Mouse (Mus musculus): ENCODE measurements around the gene Ski. TPM values are rescaled to one million over a fixed set of nuclear protein-coding genes. Genes with fewer than 3 reads are reported as not detected.

Gene Ski
- total and polyA plus RNA-seq, 2 experiments, result 4.2 to 19.5 TPM

- H3K79me2 ChIP-seq (ENCODE audit: control insufficient read depth, insufficient read depth, low read length), result peaks cover 74% of the 10 kb centered on the region
- DNase-seq (ENCODE audit: extremely low read depth, low read depth, low spot score), result no peak
- WGBS, result 58% methylated on average over 6 of the region's 6 CpGs
- peaks cover 52% of the 10 kb centered on the region for H3K4me1 ChIP-seq (ENCODE audit: control insufficient read depth, insufficient read depth, low read length)
- no peak overlapping the region for H3K4me3 ChIP-seq (ENCODE audit: insufficient read depth, low read depth, low read length)
- no peaks in the 10 kb centered on the region for H3K36me3 ChIP-seq (ENCODE audit: control insufficient read depth, insufficient read depth, low read length)
- no peak for TF ChIP-seq POLR2A (IDR thresholded peaks at IDR 0.05; ENCODE audit: extremely low read depth, insufficient read depth, low read length)
- no peak for TF ChIP-seq CTCF (IDR thresholded peaks at IDR 0.05; ENCODE audit: low read depth, low read length)
- H3K9ac ChIP-seq (ENCODE audit: low read depth, low read length), result no peak overlapping the region
- no peak overlapping the region for H3K27ac ChIP-seq (replicated peaks; ENCODE audit: insufficient read depth, low read depth, low read length)
- H3K27me3 ChIP-seq (ENCODE audit: control insufficient read depth, insufficient read depth, low read length), result no peaks in the 10 kb centered on the region
Measured at GRCm38 (mm10) chr4:155214188-155214587, 8.2 kb downstream of the Ski start.

- Histone ChIP-seq H3K9ac (ENCODE audit: low read depth, low read length) (no peak overlapping the region), H3K79me2 (ENCODE audit: control insufficient read depth, insufficient read depth, low read length) (peaks cover 73% of the 10 kb centered on the region)
- 55% methylated on average over 6 of the region's 6 CpGs for WGBS
Measured at GRCm38 (mm10) chr4:155213752-155214054, 8.7 kb downstream of the Ski start.

GRCm38 (mm10) chr4:155213052-155213751 is 9.2 kb downstream of the Ski start:
- TF ChIP-seq CTCF (IDR thresholded peaks at IDR 0.05; ENCODE audit: low read depth, low read length), result no peak
- no peak for TF ChIP-seq POLR2A (IDR thresholded peaks at IDR 0.05; ENCODE audit: extremely low read depth, insufficient read depth, low read length)
- H3K9ac ChIP-seq (ENCODE audit: low read depth, low read length), result no peak overlapping the region
- H3K4me1 ChIP-seq (ENCODE audit: control insufficient read depth, insufficient read depth, low read length), result peaks cover 49% of the 10 kb centered on the region
- 61% methylated on average over 9 of the region's 9 CpGs for WGBS
- no peak for DNase-seq (ENCODE audit: extremely low read depth, low read depth, low spot score)
- no peaks in the 10 kb centered on the region for H3K27me3 ChIP-seq (ENCODE audit: control insufficient read depth, insufficient read depth, low read length)
- H3K4me3 ChIP-seq (ENCODE audit: insufficient read depth, low read depth, low read length), result no peak overlapping the region
- no peak overlapping the region for H3K27ac ChIP-seq (replicated peaks; ENCODE audit: insufficient read depth, low read depth, low read length)
- no peaks in the 10 kb centered on the region for H3K36me3 ChIP-seq (ENCODE audit: control insufficient read depth, insufficient read depth, low read length)
- H3K79me2 ChIP-seq (ENCODE audit: control insufficient read depth, insufficient read depth, low read length), result peaks cover 71% of the 10 kb centered on the region

More at GRCm38 (mm10) chr4:155213752-155214054, 8.7 kb downstream of the Ski start:
- TF ChIP-seq CTCF (IDR thresholded peaks at IDR 0.05; ENCODE audit: low read depth, low read length), result 0 out of 2 replicates have a peak, but pooled peaks have one; percentile 5
- TF ChIP-seq POLR2A (IDR thresholded peaks at IDR 0.05; ENCODE audit: extremely low read depth, insufficient read depth, low read length), result no peak
- H3K4me3 ChIP-seq (ENCODE audit: insufficient read depth, low read depth, low read length), result no peak overlapping the region
- DNase-seq (ENCODE audit: extremely low read depth, low read depth, low spot score), result peak; percentile 39
- H3K27me3 ChIP-seq (ENCODE audit: control insufficient read depth, insufficient read depth, low read length), result no peaks in the 10 kb centered on the region
- no peaks in the 10 kb centered on the region for H3K36me3 ChIP-seq (ENCODE audit: control insufficient read depth, insufficient read depth, low read length)
- no peak overlapping the region for H3K27ac ChIP-seq (replicated peaks; ENCODE audit: insufficient read depth, low read depth, low read length)
- peaks cover 49% of the 10 kb centered on the region for H3K4me1 ChIP-seq (ENCODE audit: control insufficient read depth, insufficient read depth, low read length)

DNA sequence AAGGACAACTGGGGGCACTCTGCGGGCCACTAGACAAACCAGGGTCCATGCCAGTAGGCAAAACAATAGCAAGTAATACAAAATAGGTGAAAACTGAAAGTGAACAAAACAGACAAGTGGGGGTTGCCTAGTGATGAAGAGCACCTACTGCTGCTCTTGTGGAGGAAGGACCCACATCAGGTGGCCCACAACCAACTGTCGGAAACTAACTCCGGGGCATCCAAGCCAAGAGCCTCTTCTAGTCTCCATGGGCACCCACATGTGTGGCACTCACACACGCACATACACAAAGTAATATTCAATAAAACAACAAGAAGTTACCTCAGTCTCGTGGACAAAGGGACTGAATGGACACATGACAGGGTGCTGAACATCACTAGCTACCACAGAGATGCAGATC is 12.9 kb downstream of the Ski start:
- DNase-seq (ENCODE audit: extremely low read depth, low read depth, low spot score), result no peak
- TF ChIP-seq POLR2A (IDR thresholded peaks at IDR 0.05; ENCODE audit: extremely low read depth, insufficient read depth, low read length) (no peak), CTCF (IDR thresholded peaks at IDR 0.05; ENCODE audit: low read depth, low read length) (no peak)
- H3K27ac ChIP-seq (replicated peaks; ENCODE audit: insufficient read depth, low read depth, low read length), result no peak overlapping the region
- no peak overlapping the region for H3K4me3 ChIP-seq (ENCODE audit: insufficient read depth, low read depth, low read length)
- 89% methylated on average over 5 of the region's 5 CpGs for WGBS
- no peak overlapping the region for H3K9ac ChIP-seq (ENCODE audit: low read depth, low read length)
- H3K79me2 ChIP-seq (ENCODE audit: control insufficient read depth, insufficient read depth, low read length), result peaks cover 72% of the 10 kb centered on the region
- no peaks in the 10 kb centered on the region for H3K36me3 ChIP-seq (ENCODE audit: control insufficient read depth, insufficient read depth, low read length)
- H3K27me3 ChIP-seq (ENCODE audit: control insufficient read depth, insufficient read depth, low read length), result no peaks in the 10 kb centered on the region
- H3K4me1 ChIP-seq (ENCODE audit: control insufficient read depth, insufficient read depth, low read length), result peaks cover 48% of the 10 kb centered on the region

- DNase-seq (ENCODE audit: extremely low read depth, low read depth, low spot score), result no peak
- Histone ChIP-seq H3K27me3 (ENCODE audit: control insufficient read depth, insufficient read depth, low read length) (no peaks in the 10 kb centered on the region), H3K4me1 (ENCODE audit: control insufficient read depth, insufficient read depth, low read length) (peaks cover 46% of the 10 kb centered on the region), H3K36me3 (ENCODE audit: control insufficient read depth, insufficient read depth, low read length) (no peaks in the 10 kb centered on the region), H3K27ac (replicated peaks; ENCODE audit: insufficient read depth, low read depth, low read length) (no peak overlapping the region), H3K4me3 (ENCODE audit: insufficient read depth, low read depth, low read length) (no peak overlapping the region), H3K9ac (ENCODE audit: low read depth, low read length) (no peak overlapping the region), H3K79me2 (ENCODE audit: control insufficient read depth, insufficient read depth, low read length) (peaks cover 72% of the 10 kb centered on the region)
- no peak for TF ChIP-seq POLR2A (IDR thresholded peaks at IDR 0.05; ENCODE audit: extremely low read depth, insufficient read depth, low read length)
- no peak for TF ChIP-seq CTCF (IDR thresholded peaks at IDR 0.05; ENCODE audit: low read depth, low read length)
Measured at GRCm38 (mm10) chr4:155209079-155209478, 13.3 kb downstream of the Ski start.

DNA sequence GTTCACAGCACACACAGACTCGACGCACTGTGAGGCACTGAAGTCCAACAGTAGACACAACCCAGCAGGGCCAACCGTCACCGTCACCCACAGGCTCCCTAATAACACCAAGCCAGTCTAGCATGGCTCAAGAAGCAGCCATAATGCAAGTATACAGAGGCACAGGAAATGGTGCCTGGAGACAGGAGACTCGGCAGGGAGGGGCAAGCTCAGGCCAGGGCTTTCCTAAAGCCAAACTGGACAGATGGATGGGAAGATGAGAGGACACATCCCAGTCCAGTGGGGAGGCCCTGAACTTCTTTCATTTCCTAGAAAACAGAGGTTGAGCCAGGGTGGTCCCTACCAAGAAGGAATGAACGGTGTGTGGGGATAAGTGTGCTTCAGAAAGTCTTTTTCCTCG is 13.8 kb downstream of the Ski start:
- Histone ChIP-seq H3K27ac (replicated peaks; ENCODE audit: insufficient read depth, low read depth, low read length) (peak overlapping the region; percentile 66), H3K79me2 (ENCODE audit: control insufficient read depth, insufficient read depth, low read length) (peaks cover 70% of the 10 kb centered on the region), H3K4me1 (ENCODE audit: control insufficient read depth, insufficient read depth, low read length) (peaks cover 43% of the 10 kb centered on the region), H3K9ac (ENCODE audit: low read depth, low read length) (no peak overlapping the region), H3K4me3 (ENCODE audit: insufficient read depth, low read depth, low read length) (no peak overlapping the region), H3K27me3 (ENCODE audit: control insufficient read depth, insufficient read depth, low read length) (no peaks in the 10 kb centered on the region), H3K36me3 (ENCODE audit: control insufficient read depth, insufficient read depth, low read length) (no peaks in the 10 kb centered on the region)
- DNase-seq (ENCODE audit: extremely low read depth, low read depth, low spot score), result no peak
- 76% methylated on average over 7 of the region's 7 CpGs for WGBS
- TF ChIP-seq POLR2A (IDR thresholded peaks at IDR 0.05; ENCODE audit: extremely low read depth, insufficient read depth, low read length), result no peak
- no peak for TF ChIP-seq CTCF (IDR thresholded peaks at IDR 0.05; ENCODE audit: low read depth, low read length)
